Comparison of ENCODE assay signal across 4 mouse cellular contexts in genomic region chr1:142108826-142109225, GRCm38 (mm10).
A peak's percentile ranks its signal among the peaks of the same experiment; 100 is the strongest.
DNase-seq lines count a peak whose midpoint lies in the region; ATAC-seq and TF ChIP-seq lines count a peak whose summit lies in the region.
"Not testable (repeated sequence)": the region's sequence is repeated elsewhere in the genome, so short reads cannot be mapped to it uniquely, and the experiment has no call there.

No protein-coding gene starts in this region.

- TF ChIP-seq EP300 in lung, postnatal 0 days (IDR thresholded peaks at IDR 0.05): peak; percentile 67

- H3K36me3 ChIP-seq in lung, embryonic 14.5 days (ENCODE audit: insufficient read depth); lung, postnatal 0 days (ENCODE audit: insufficient read depth, low read length): not testable (repeated sequence)

- not testable (repeated sequence) for H3K4me2 ChIP-seq in lung, embryonic 14.5 days; lung, postnatal 0 days (replicated peaks; ENCODE audit: low read depth, low read length)

- H3K9ac ChIP-seq in lung, embryonic 14.5 days; lung, postnatal 0 days (replicated peaks; ENCODE audit: low read depth): not testable (repeated sequence)

- H3K9me3 ChIP-seq in lung, embryonic 14.5 days (ENCODE audit: low read depth, low read length); lung, postnatal 0 days (ENCODE audit: low read length): not testable (repeated sequence)

- H3K4me1 ChIP-seq in lung, embryonic 14.5 days (ENCODE audit: insufficient read depth); lung, postnatal 0 days (ENCODE audit: insufficient read depth, low read depth, low read length): not testable (repeated sequence)

- TF ChIP-seq CTCF in lung, embryonic 14.5 days (IDR thresholded peaks at IDR 0.05; ENCODE audit: low read depth); lung, postnatal 0 days (IDR thresholded peaks at IDR 0.05): not testable (repeated sequence)

- H3K4me3 ChIP-seq in lung, embryonic 14.5 days (ENCODE audit: low read depth, low read length); lung, postnatal 0 days (ENCODE audit: low read depth, low read length): not testable (repeated sequence)

- ATAC-seq in lung, embryonic 14.5 days (ENCODE audit: insufficient read depth): peak; percentile 60; the same call in 1 of the 2 replicates
- ATAC-seq in lung, postnatal 0 days: not testable (repeated sequence)

- DNase-seq in ZHBTc4 (ENCODE audit: low read depth, low spot score): peak; percentile 4
- peak; percentile 11 for DNase-seq in lung, embryonic 14.5 days
- not testable (repeated sequence) for DNase-seq in lung, postnatal 0 days (ENCODE audit: low spot score)
- DNase-seq in lung, postnatal 25 days (ENCODE audit: low spot score): peak; percentile 6

- peak overlapping the region; percentile 39; the same call in 1 of the 2 replicates for H3K27ac ChIP-seq in lung, embryonic 14.5 days (ENCODE audit: low read depth)
- not testable (repeated sequence) for H3K27ac ChIP-seq in lung, postnatal 0 days (ENCODE audit: low read length)

- H3K27me3 ChIP-seq in lung, embryonic 14.5 days (ENCODE audit: insufficient read depth, low read length); lung, postnatal 0 days (replicated peaks; ENCODE audit: insufficient read depth, low read length): not testable (repeated sequence)

- 0% methylated on average over 3 of the region's 3 CpGs for WGBS in lung, embryonic 14.5 days
- WGBS in lung, postnatal 0 days: 3% methylated on average over 3 of the region's 3 CpGs
